Mouse (Mus musculus) lung, embryonic 16.5 days (tissue): ENCODE results near the gene Nos3. TPM values are rescaled to one million over a fixed set of nuclear protein-coding genes. Genes with fewer than 3 reads are reported as not detected.

Source experiments
- ATAC-seq: fragments of 200-750 bp; cut with Nextera tagmentation; 2 replicates; pipeline ENCODE4 v1.8.0; 2017; ENCODE audit warnings: low read depth, mild to moderate bottlenecking, moderate library complexity
- H3K27ac ChIP-seq: fragments of 300-500 bp; sonication (generic); 2 replicates; pipeline ENCODE4 v1.5.1; 2014; ENCODE audit warnings: mild to moderate bottlenecking, control low read depth, low read length
- H3K27me3 ChIP-seq: fragments of 300-500 bp; sonication (generic); 2 replicates; pipeline ENCODE4 v1.6.1; 2014; ENCODE audit warnings: low read depth, low read length, mixed read lengths; ENCODE audit not compliant: control insufficient read depth, insufficient read depth
- H3K36me3 ChIP-seq: fragments of 300-500 bp; sonication (generic); 2 replicates; pipeline ENCODE4 v1.6.1; 2014; ENCODE audit warnings: low read length; ENCODE audit not compliant: control insufficient read depth, insufficient read depth
- H3K4me1 ChIP-seq: fragments of 300-500 bp; sonication (generic); replicated peaks from 2 replicates; pipeline ENCODE4 v1.6.1; 2014; ENCODE audit warnings: low read length, mixed read lengths; ENCODE audit not compliant: control insufficient read depth, insufficient read depth
- H3K4me2 ChIP-seq: fragments of 300-500 bp; sonication (generic); 2 replicates; pipeline ENCODE4 v1.6.1; 2014; ENCODE audit warnings: low read depth, low read length, control low read depth
- H3K4me3 ChIP-seq: fragments of 300-500 bp; sonication (generic); 2 replicates; pipeline ENCODE4 v1.5.1; 2014; ENCODE audit warnings: mild to moderate bottlenecking, low read length, control low read depth
- H3K9ac ChIP-seq: fragments of 300-500 bp; sonication (generic); 2 replicates; pipeline ENCODE4 v1.6.1; 2014; ENCODE audit warnings: low read length, control low read depth
- H3K9me3 ChIP-seq: fragments of 300-500 bp; sonication (generic); 2 replicates; pipeline ENCODE4 v1.6.1; 2016; ENCODE audit warnings: low read length; ENCODE audit not compliant: control insufficient read depth
- WGBS: fragments of 180-500 bp; shearing (Covaris S2); extraction: QIAGEN DNeasy Blood & Tissue Kit; methylation state at CpG from one replicate; pipeline ENCODE4 v1.1.7; 2014; 5-methylcytosine and 5-hydroxymethylcytosine counted together
- polyA plus RNA-seq: library from polyadenylated mRNA; unstranded; fragments of >200 nt; fragmentation: Nextera tagmentation; extraction: Ambion mirVana; gene quantifications from 2 replicates; pipeline ENCODE4 v1.2.1, GENCODE M21; 2015

The Nos3 gene
- polyA plus RNA-seq, 1 experiment from 2014 or later = 19.8 TPM

DNA sequence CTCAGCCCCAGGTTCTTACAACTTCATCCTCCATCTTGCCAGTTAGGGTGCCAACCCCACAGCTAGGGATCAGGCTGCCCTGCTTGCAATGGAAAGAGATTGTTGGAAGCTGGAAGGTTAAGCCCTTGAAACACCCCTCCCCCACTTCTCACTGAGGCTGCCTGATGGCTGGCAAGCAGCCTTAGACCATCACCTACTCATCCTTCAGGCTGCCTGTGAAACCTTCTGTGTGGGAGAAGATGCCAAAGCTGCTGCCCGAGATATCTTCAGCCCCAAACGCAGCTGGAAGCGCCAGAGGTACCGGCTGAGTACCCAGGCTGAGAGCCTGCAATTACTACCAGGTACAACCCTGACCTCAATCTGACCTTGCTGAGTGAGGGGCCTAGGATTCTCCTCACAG lies 14.9 kb downstream of the Nos3 start:
- Histone ChIP-seq H3K4me1 (peaks cover 10% of the 10 kb centered on the region), H3K4me2 (no peak overlapping the region), H3K9me3 (no peaks in the 10 kb centered on the region), H3K9ac (no peak overlapping the region), H3K27me3 (peaks cover under 1% of the 10 kb centered on the region; the same call in 1 of the 2 replicates), H3K4me3 (no peak overlapping the region), H3K27ac (no peak overlapping the region), H3K36me3 (no peaks in the 10 kb centered on the region)
- 50% methylated on average over 4 of the region's 4 CpGs for WGBS
- no peak for ATAC-seq

GRCm38 (mm10) chr5:24380499-24380898 lies 15.9 kb downstream of the Nos3 start:
- 89% methylated on average over 4 of the region's 4 CpGs for WGBS
- Histone ChIP-seq H3K4me2 (no peak overlapping the region), H3K4me1 (peaks cover 10% of the 10 kb centered on the region), H3K27ac (no peak overlapping the region), H3K36me3 (no peaks in the 10 kb centered on the region), H3K27me3 (peaks cover 7% of the 10 kb centered on the region; the same call in 1 of the 2 replicates), H3K9me3 (no peaks in the 10 kb centered on the region), H3K4me3 (no peak overlapping the region), H3K9ac (no peak overlapping the region)
- ATAC-seq = no peak

GRCm38 (mm10) chr5:24381486-24381885 lies 16.9 kb downstream of the Nos3 start:
- Histone ChIP-seq H3K4me1 (peaks cover 10% of the 10 kb centered on the region), H3K36me3 (no peaks in the 10 kb centered on the region), H3K27me3 (peaks cover 16% of the 10 kb centered on the region), H3K9ac (no peak overlapping the region), H3K9me3 (no peaks in the 10 kb centered on the region), H3K4me2 (no peak overlapping the region), H3K27ac (no peak overlapping the region), H3K4me3 (no peak overlapping the region)
- WGBS = 65% methylated on average over 6 of the region's 6 CpGs
- no peak for ATAC-seq

- no peak overlapping the region for H3K9ac ChIP-seq
- peaks cover 11% of the 10 kb centered on the region for H3K4me1 ChIP-seq
- H3K9me3 ChIP-seq = no peaks in the 10 kb centered on the region
- H3K27ac ChIP-seq = no peak overlapping the region
- WGBS = 64% methylated on average over 2 of the region's 2 CpGs
- H3K4me3 ChIP-seq = no peak overlapping the region
- H3K36me3 ChIP-seq = no peaks in the 10 kb centered on the region
- peaks cover 20% of the 10 kb centered on the region for H3K27me3 ChIP-seq
- no peak for ATAC-seq
- no peak overlapping the region for H3K4me2 ChIP-seq
Observed at GRCm38 (mm10) chr5:24381988-24382387, 17.4 kb downstream of the Nos3 start.

DNA sequence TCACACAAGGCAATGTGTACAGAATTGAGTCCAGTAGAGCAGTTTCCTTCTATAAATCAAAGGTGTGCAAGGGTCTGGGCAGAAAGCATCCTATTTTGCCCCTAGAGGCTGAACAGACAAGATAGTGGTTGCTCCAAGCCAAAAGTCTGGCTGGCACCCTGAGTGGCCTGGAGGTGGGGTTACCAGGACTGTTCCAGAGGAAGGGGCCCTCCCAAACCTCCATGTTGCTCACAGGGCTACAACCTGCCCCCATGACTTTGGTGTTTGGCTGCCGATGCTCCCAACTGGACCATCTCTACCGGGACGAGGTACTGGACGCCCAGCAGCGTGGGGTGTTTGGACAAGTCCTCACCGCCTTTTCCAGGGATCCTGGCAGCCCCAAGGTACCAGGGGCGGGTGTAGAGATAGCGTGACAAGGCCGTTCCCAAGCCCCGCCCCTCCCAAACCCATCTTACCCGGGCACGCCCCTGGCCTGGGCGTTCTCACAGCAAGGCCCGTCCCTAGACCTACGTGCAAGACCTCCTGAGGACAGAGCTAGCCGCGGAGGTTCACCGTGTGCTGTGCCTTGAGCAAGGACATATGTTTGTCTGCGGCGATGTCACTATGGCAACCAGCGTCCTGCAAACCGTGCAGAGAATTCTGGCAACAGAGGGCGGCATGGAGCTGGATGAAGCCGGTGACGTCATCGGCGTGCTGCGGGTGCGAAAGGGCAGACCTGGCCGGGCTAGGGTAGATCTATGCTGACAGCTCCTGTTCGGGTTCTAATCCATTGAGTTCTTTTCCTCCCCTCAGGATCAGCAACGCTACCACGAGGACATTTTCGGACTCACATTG lies 18.6 kb downstream of the Nos3 start:
- WGBS = 2% methylated on average over 34 of the region's 34 CpGs
- Histone ChIP-seq H3K36me3 (no peaks in the 10 kb centered on the region), H3K4me2 (peak overlapping the region; percentile 85), H3K9ac (peak overlapping the region; percentile 66), H3K4me1 (peaks cover 22% of the 10 kb centered on the region), H3K9me3 (no peaks in the 10 kb centered on the region), H3K4me3 (peak overlapping the region; percentile 51), H3K27ac (no peak overlapping the region; the same call in 1 of the 2 replicates), H3K27me3 (peaks cover 30% of the 10 kb centered on the region)
- ATAC-seq = peak; percentile 92

- Histone ChIP-seq H3K9ac (no peak overlapping the region), H3K27ac (no peak overlapping the region), H3K4me2 (no peak overlapping the region), H3K9me3 (no peaks in the 10 kb centered on the region), H3K27me3 (peaks cover 33% of the 10 kb centered on the region), H3K4me3 (no peak overlapping the region), H3K4me1 (peaks cover 23% of the 10 kb centered on the region), H3K36me3 (no peaks in the 10 kb centered on the region)
- no peak for ATAC-seq
- WGBS = 46% methylated on average over 6 of the region's 6 CpGs
Observed at GRCm38 (mm10) chr5:24384407-24384806, 19.8 kb downstream of the Nos3 start.

DNA sequence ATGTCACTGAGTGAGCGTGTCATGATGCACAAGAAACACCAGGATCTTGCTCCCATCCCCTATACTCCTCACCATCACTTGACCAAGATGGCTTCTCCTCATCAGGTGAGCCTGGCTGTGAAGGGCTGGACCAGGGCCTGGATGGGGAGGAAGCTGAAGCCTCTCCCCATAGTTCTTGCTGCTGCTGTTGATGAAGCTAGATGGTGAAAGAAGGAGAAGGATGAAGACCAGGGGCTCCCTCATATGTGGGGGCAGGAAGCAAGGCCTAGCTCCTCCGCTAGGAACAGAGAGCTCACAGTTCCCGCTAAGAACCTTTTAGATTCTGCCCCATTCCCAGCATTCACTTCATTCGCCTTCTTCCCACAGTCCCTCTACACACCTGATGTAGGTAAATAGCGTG lies 20.8 kb downstream of the Nos3 start:
- H3K27ac ChIP-seq = no peak overlapping the region

DNA sequence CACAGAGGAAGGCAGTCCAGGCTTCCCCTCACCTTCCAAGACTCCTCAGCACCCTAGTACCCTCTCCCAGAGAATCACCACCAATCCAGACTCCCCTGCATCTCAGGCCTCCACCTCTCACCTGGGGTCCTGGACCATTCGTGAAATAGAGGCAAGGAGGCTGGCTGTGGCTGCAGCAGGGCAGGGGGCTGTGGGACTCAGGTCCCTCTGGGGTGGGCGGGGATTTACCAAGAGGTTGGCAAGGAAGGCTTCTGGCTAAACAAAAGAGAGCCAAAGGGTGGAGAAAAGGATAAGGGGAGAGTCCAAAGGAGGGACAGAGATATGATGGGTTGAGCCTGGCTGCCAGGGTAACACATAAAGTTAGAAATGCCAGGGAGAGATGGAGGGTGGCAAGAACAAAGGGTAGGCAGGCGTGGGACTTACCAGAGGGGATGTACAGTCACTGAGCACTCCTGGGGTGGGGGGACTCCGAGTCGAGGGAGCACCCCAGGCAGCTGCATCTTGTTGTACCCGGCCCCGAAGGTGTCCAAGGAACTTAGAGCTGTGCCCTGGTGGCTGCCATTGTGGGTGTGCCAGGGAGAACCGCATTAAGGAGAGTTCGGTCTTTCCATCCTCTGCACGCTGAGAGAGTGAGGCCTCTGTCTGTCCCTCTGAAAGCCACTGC lies 21.4 kb downstream of the Nos3 start:
- H3K27me3 ChIP-seq = peaks cover 33% of the 10 kb centered on the region
- H3K4me3 ChIP-seq = no peak overlapping the region
- no peak overlapping the region for H3K4me2 ChIP-seq
- ATAC-seq = no peak
- H3K27ac ChIP-seq = no peak overlapping the region
- WGBS = 79% methylated on average over 10 of the region's 10 CpGs
- no peak overlapping the region for H3K9ac ChIP-seq
- H3K4me1 ChIP-seq = peaks cover 23% of the 10 kb centered on the region
- H3K36me3 ChIP-seq = no peaks in the 10 kb centered on the region
- no peaks in the 10 kb centered on the region for H3K9me3 ChIP-seq

More for the DNA sequence above, 20.8 kb downstream of the Nos3 start:
- H3K4me3 ChIP-seq = no peak overlapping the region
- WGBS = 88% methylated on average over 5 of the region's 5 CpGs
- no peak overlapping the region for H3K9ac ChIP-seq
- no peak for ATAC-seq
- no peak overlapping the region for H3K4me2 ChIP-seq
- H3K4me1 ChIP-seq = peaks cover 23% of the 10 kb centered on the region
- H3K27me3 ChIP-seq = peaks cover 33% of the 10 kb centered on the region
- H3K36me3 ChIP-seq = no peaks in the 10 kb centered on the region
- no peaks in the 10 kb centered on the region for H3K9me3 ChIP-seq
